Mouse (Mus musculus) CH12F3 (cell line): ENCODE measurements at regions not wholly inside any gene's neighbourhood (a gene's known extent, or its start where the extent isn't known, plus 50 kb on each side); places are given as distances from the start of the nearest gene placed in this dataset.

Experiments
- in situ Hi-C: fragments of 300-500 bp; cut with MboI; formaldehyde crosslinking; loops from 2 replicates; pipeline ENCODE4 v1.14.3; 2020; ENCODE audit warnings: low sequenced_read_pairs

GRCm38 (mm10) chr9:87784872-87785271 lies 53.8 kb upstream of the Tbx18 start:
- in situ Hi-C loops = no loop called here

- in situ Hi-C loops = no loop called here
Measured at GRCm38 (mm10) chr9:87811746-87812145, 80.7 kb upstream of the Tbx18 start.

- in situ Hi-C loops = no loop called here
Measured at GRCm38 (mm10) chr9:87822276-87822675, 91.2 kb upstream of the Tbx18 start.

GRCm38 (mm10) chr9:87824691-87825230 lies 93.7 kb upstream of the Tbx18 start:
- in situ Hi-C loops = no loop called here

- in situ Hi-C loops = no loop called here
Measured at GRCm38 (mm10) chr9:87843898-87844297, 112.8 kb upstream of the Tbx18 start.

- in situ Hi-C loops = no loop called here
Measured at GRCm38 (mm10) chr9:87844453-87844852, 113.4 kb upstream of the Tbx18 start.

GRCm38 (mm10) chr9:87848882-87849281 lies 117.8 kb upstream of the Tbx18 start:
- in situ Hi-C loops = no loop called here

- in situ Hi-C loops = no loop called here
Measured at GRCm38 (mm10) chr9:87850133-87850532, 119.1 kb upstream of the Tbx18 start.

- in situ Hi-C loops = no loop called here
Measured at GRCm38 (mm10) chr9:87861588-87861987, 130.5 kb upstream of the Tbx18 start.

GRCm38 (mm10) chr9:87865236-87865635 lies 134.2 kb upstream of the Tbx18 start:
- in situ Hi-C loops = no loop called here

- in situ Hi-C loops = no loop called here
Measured at GRCm38 (mm10) chr9:87872384-87872905, 141.4 kb upstream of the Tbx18 start.

- in situ Hi-C loops = no loop called here
Measured at GRCm38 (mm10) chr9:87882587-87882986, 151.5 kb upstream of the Tbx18 start.

GRCm38 (mm10) chr9:87883069-87883468 lies 152.0 kb upstream of the Tbx18 start:
- in situ Hi-C loops = no loop called here

- in situ Hi-C loops = no loop called here
Measured at GRCm38 (mm10) chr9:87894051-87894450, 163.0 kb upstream of the Tbx18 start.

GRCm38 (mm10) chr9:87894596-87894995 lies 163.5 kb upstream of the Tbx18 start:
- in situ Hi-C loops = no loop called here

GRCm38 (mm10) chr9:87895526-87895925 lies 164.5 kb upstream of the Tbx18 start:
- in situ Hi-C loops = no loop called here

- in situ Hi-C loops = no loop called here
Measured at GRCm38 (mm10) chr9:87897336-87897735, 166.3 kb upstream of the Tbx18 start.

GRCm38 (mm10) chr9:87899368-87899767 lies 168.3 kb upstream of the Tbx18 start:
- in situ Hi-C loops = no loop called here

- in situ Hi-C loops = no loop called here
Measured at GRCm38 (mm10) chr9:87899800-87900199, 168.7 kb upstream of the Tbx18 start.

GRCm38 (mm10) chr9:87921291-87921690 lies 190.2 kb upstream of the Tbx18 start:
- in situ Hi-C loops = no loop called here

- in situ Hi-C loops = no loop called here
Measured at GRCm38 (mm10) chr9:87925151-87925550, 194.1 kb upstream of the Tbx18 start.

GRCm38 (mm10) chr9:87933230-87933629 lies 202.2 kb upstream of the Tbx18 start:
- in situ Hi-C loops = no loop called here

GRCm38 (mm10) chr9:87952426-87952825 lies 221.4 kb upstream of the Tbx18 start:
- in situ Hi-C loops = no loop called here
